Mouse (Mus musculus): Measurements from ENCODE around the gene Ccdc33. TPM values are rescaled to one million over a fixed set of nuclear protein-coding genes. Genes with fewer than 3 reads are reported as not detected.

Ccdc33 gene
- polyA plus RNA-seq, 1 experiment from 2014 or later = not detected

- 0 out of 2 replicates have a peak, but pooled peaks cover 2% of the 10 kb centered on the region for H3K27me3 ChIP-seq (ENCODE audit: control insufficient read depth, insufficient read depth, low read length)
- no peak overlapping the region for H3K9ac ChIP-seq (ENCODE audit: low read length)
- no peak overlapping the region for H3K4me2 ChIP-seq (ENCODE audit: low read depth, low read length)
- 0 out of 2 replicates have a peak, but pooled peaks cover 2% of the 10 kb centered on the region for H3K4me1 ChIP-seq (ENCODE audit: control insufficient read depth, insufficient read depth, low read length)
- no peak overlapping the region for H3K4me3 ChIP-seq (replicated peaks; ENCODE audit: low read length)
- no peaks in the 10 kb centered on the region for H3K9me3 ChIP-seq (replicated peaks; ENCODE audit: control insufficient read depth, low read length)
- peak; percentile 79; the same call in 1 of the 2 replicates for ATAC-seq (ENCODE audit: insufficient read depth, low FRiP score)
- WGBS = 34% methylated on average over 19 of the region's 19 CpGs
- H3K27ac ChIP-seq (ENCODE audit: low read length) = no peak overlapping the region
- H3K36me3 ChIP-seq (ENCODE audit: control insufficient read depth, insufficient read depth, low read length) = no peaks in the 10 kb centered on the region
Observed at GRCm38 (mm10) chr9:58038500-58039168, 80.0 kb downstream of the Ccdc33 start.

GRCm38 (mm10) chr9:58036961-58037360 lies 81.7 kb downstream of the Ccdc33 start:
- H3K9me3 ChIP-seq (replicated peaks; ENCODE audit: control insufficient read depth, low read length) = no peaks in the 10 kb centered on the region
- H3K36me3 ChIP-seq (ENCODE audit: control insufficient read depth, insufficient read depth, low read length) = no peaks in the 10 kb centered on the region
- H3K4me2 ChIP-seq (ENCODE audit: low read depth, low read length) = no peak overlapping the region
- no peak overlapping the region for H3K27ac ChIP-seq (ENCODE audit: low read length)
- 64% methylated on average over 4 of the region's 4 CpGs for WGBS
- H3K4me3 ChIP-seq (replicated peaks; ENCODE audit: low read length) = no peak overlapping the region
- ATAC-seq (ENCODE audit: insufficient read depth, low FRiP score) = no peak
- 0 out of 2 replicates have a peak, but pooled peaks cover 2% of the 10 kb centered on the region for H3K27me3 ChIP-seq (ENCODE audit: control insufficient read depth, insufficient read depth, low read length)
- H3K9ac ChIP-seq (ENCODE audit: low read length) = no peak overlapping the region
- H3K4me1 ChIP-seq (ENCODE audit: control insufficient read depth, insufficient read depth, low read length) = 0 out of 2 replicates have a peak, but pooled peaks cover 2% of the 10 kb centered on the region

GRCm38 (mm10) chr9:58035951-58036698 lies 82.5 kb downstream of the Ccdc33 start:
- Histone ChIP-seq H3K9ac (ENCODE audit: low read length) (no peak overlapping the region), H3K9me3 (replicated peaks; ENCODE audit: control insufficient read depth, low read length) (no peaks in the 10 kb centered on the region), H3K27ac (ENCODE audit: low read length) (no peak overlapping the region), H3K36me3 (ENCODE audit: control insufficient read depth, insufficient read depth, low read length) (no peaks in the 10 kb centered on the region), H3K4me3 (replicated peaks; ENCODE audit: low read length) (no peak overlapping the region), H3K4me1 (ENCODE audit: control insufficient read depth, insufficient read depth, low read length) (0 out of 2 replicates have a peak, but pooled peaks cover 2% of the 10 kb centered on the region), H3K4me2 (ENCODE audit: low read depth, low read length) (no peak overlapping the region), H3K27me3 (ENCODE audit: control insufficient read depth, insufficient read depth, low read length) (0 out of 2 replicates have a peak, but pooled peaks cover 2% of the 10 kb centered on the region)
- no peak for ATAC-seq (ENCODE audit: insufficient read depth, low FRiP score)
- 61% methylated on average over 7 of the region's 7 CpGs for WGBS

GRCm38 (mm10) chr9:58035519-58035918 lies 83.1 kb downstream of the Ccdc33 start:
- Histone ChIP-seq H3K4me1 (ENCODE audit: control insufficient read depth, insufficient read depth, low read length) (0 out of 2 replicates have a peak, but pooled peaks cover 2% of the 10 kb centered on the region), H3K9ac (ENCODE audit: low read length) (no peak overlapping the region), H3K27me3 (ENCODE audit: control insufficient read depth, insufficient read depth, low read length) (0 out of 2 replicates have a peak, but pooled peaks cover 2% of the 10 kb centered on the region), H3K4me3 (replicated peaks; ENCODE audit: low read length) (no peak overlapping the region), H3K4me2 (ENCODE audit: low read depth, low read length) (no peak overlapping the region), H3K27ac (ENCODE audit: low read length) (no peak overlapping the region), H3K9me3 (replicated peaks; ENCODE audit: control insufficient read depth, low read length) (no peaks in the 10 kb centered on the region), H3K36me3 (ENCODE audit: control insufficient read depth, insufficient read depth, low read length) (no peaks in the 10 kb centered on the region)
- WGBS = 67% methylated on average over 2 of the region's 2 CpGs
- ATAC-seq (ENCODE audit: insufficient read depth, low FRiP score) = no peak

- no peaks in the 10 kb centered on the region for H3K4me1 ChIP-seq (ENCODE audit: control insufficient read depth, insufficient read depth, low read length)
- no peaks in the 10 kb centered on the region for H3K9me3 ChIP-seq (replicated peaks; ENCODE audit: control insufficient read depth, low read length)
- no peaks in the 10 kb centered on the region for H3K36me3 ChIP-seq (ENCODE audit: control insufficient read depth, insufficient read depth, low read length)
- no peak overlapping the region for H3K27ac ChIP-seq (ENCODE audit: low read length)
- H3K4me3 ChIP-seq (replicated peaks; ENCODE audit: low read length) = no peak overlapping the region
- H3K9ac ChIP-seq (ENCODE audit: low read length) = no peak overlapping the region
- H3K27me3 ChIP-seq (ENCODE audit: control insufficient read depth, insufficient read depth, low read length) = no peaks in the 10 kb centered on the region
- no peak overlapping the region for H3K4me2 ChIP-seq (ENCODE audit: low read depth, low read length)
- ATAC-seq (ENCODE audit: insufficient read depth, low FRiP score) = no peak
- WGBS = 60% methylated on average over 5 of the region's 5 CpGs
Observed at GRCm38 (mm10) chr9:58031895-58032294, 86.7 kb downstream of the Ccdc33 start.

- Histone ChIP-seq H3K9ac (ENCODE audit: low read length) (no peak overlapping the region), H3K27me3 (ENCODE audit: control insufficient read depth, insufficient read depth, low read length) (no peaks in the 10 kb centered on the region), H3K36me3 (ENCODE audit: control insufficient read depth, insufficient read depth, low read length) (no peaks in the 10 kb centered on the region), H3K27ac (ENCODE audit: low read length) (no peak overlapping the region), H3K4me3 (replicated peaks; ENCODE audit: low read length) (no peak overlapping the region), H3K4me2 (ENCODE audit: low read depth, low read length) (no peak overlapping the region), H3K4me1 (ENCODE audit: control insufficient read depth, insufficient read depth, low read length) (no peaks in the 10 kb centered on the region), H3K9me3 (replicated peaks; ENCODE audit: control insufficient read depth, low read length) (no peaks in the 10 kb centered on the region)
- 77% methylated on average over 6 of the region's 6 CpGs for WGBS
- ATAC-seq (ENCODE audit: insufficient read depth, low FRiP score) = no peak
Observed at GRCm38 (mm10) chr9:58029635-58030034, 89.0 kb downstream of the Ccdc33 start.

GRCm38 (mm10) chr9:58028841-58029240 lies 89.8 kb downstream of the Ccdc33 start:
- H3K4me2 ChIP-seq (ENCODE audit: low read depth, low read length) = no peak overlapping the region
- H3K36me3 ChIP-seq (ENCODE audit: control insufficient read depth, insufficient read depth, low read length) = no peaks in the 10 kb centered on the region
- no peaks in the 10 kb centered on the region for H3K4me1 ChIP-seq (ENCODE audit: control insufficient read depth, insufficient read depth, low read length)
- H3K4me3 ChIP-seq (replicated peaks; ENCODE audit: low read length) = no peak overlapping the region
- H3K27me3 ChIP-seq (ENCODE audit: control insufficient read depth, insufficient read depth, low read length) = no peaks in the 10 kb centered on the region
- no peak overlapping the region for H3K27ac ChIP-seq (ENCODE audit: low read length)
- 57% methylated on average over 5 of the region's 5 CpGs for WGBS
- ATAC-seq (ENCODE audit: insufficient read depth, low FRiP score) = no peak
- H3K9ac ChIP-seq (ENCODE audit: low read length) = no peak overlapping the region
- H3K9me3 ChIP-seq (replicated peaks; ENCODE audit: control insufficient read depth, low read length) = no peaks in the 10 kb centered on the region

- no peaks in the 10 kb centered on the region for H3K36me3 ChIP-seq (ENCODE audit: control insufficient read depth, insufficient read depth, low read length)
- no peak overlapping the region for H3K4me2 ChIP-seq (ENCODE audit: low read depth, low read length)
- no peak overlapping the region for H3K9ac ChIP-seq (ENCODE audit: low read length)
- no peak for ATAC-seq (ENCODE audit: insufficient read depth, low FRiP score)
- H3K4me3 ChIP-seq (replicated peaks; ENCODE audit: low read length) = no peak overlapping the region
- H3K27me3 ChIP-seq (ENCODE audit: control insufficient read depth, insufficient read depth, low read length) = no peaks in the 10 kb centered on the region
- H3K9me3 ChIP-seq (replicated peaks; ENCODE audit: control insufficient read depth, low read length) = no peaks in the 10 kb centered on the region
- H3K4me1 ChIP-seq (ENCODE audit: control insufficient read depth, insufficient read depth, low read length) = no peaks in the 10 kb centered on the region
- 43% methylated on average over 2 of the region's 2 CpGs for WGBS
- H3K27ac ChIP-seq (ENCODE audit: low read length) = no peak overlapping the region
Observed at GRCm38 (mm10) chr9:58027426-58028180, 91.0 kb downstream of the Ccdc33 start.

GRCm38 (mm10) chr9:58025995-58026394 lies 92.6 kb downstream of the Ccdc33 start:
- WGBS = 83% methylated on average over 9 of the region's 9 CpGs
- no peak overlapping the region for H3K9ac ChIP-seq (ENCODE audit: low read length)
- H3K4me3 ChIP-seq (replicated peaks; ENCODE audit: low read length) = no peak overlapping the region
- H3K4me1 ChIP-seq (ENCODE audit: control insufficient read depth, insufficient read depth, low read length) = no peaks in the 10 kb centered on the region
- no peak for ATAC-seq (ENCODE audit: insufficient read depth, low FRiP score)
- H3K27me3 ChIP-seq (ENCODE audit: control insufficient read depth, insufficient read depth, low read length) = no peaks in the 10 kb centered on the region
- no peaks in the 10 kb centered on the region for H3K36me3 ChIP-seq (ENCODE audit: control insufficient read depth, insufficient read depth, low read length)
- no peak overlapping the region for H3K4me2 ChIP-seq (ENCODE audit: low read depth, low read length)
- H3K27ac ChIP-seq (ENCODE audit: low read length) = no peak overlapping the region
- H3K9me3 ChIP-seq (replicated peaks; ENCODE audit: control insufficient read depth, low read length) = no peaks in the 10 kb centered on the region
